Mouse (Mus musculus): ENCODE data around the gene Gucy1b1. TPM values are rescaled to one million over a fixed set of nuclear protein-coding genes. Genes with fewer than 3 reads are reported as not detected.

The Gucy1b1 gene
- polyA plus RNA-seq, 2 experiments = 7.4 to 10.1 TPM

DNA sequence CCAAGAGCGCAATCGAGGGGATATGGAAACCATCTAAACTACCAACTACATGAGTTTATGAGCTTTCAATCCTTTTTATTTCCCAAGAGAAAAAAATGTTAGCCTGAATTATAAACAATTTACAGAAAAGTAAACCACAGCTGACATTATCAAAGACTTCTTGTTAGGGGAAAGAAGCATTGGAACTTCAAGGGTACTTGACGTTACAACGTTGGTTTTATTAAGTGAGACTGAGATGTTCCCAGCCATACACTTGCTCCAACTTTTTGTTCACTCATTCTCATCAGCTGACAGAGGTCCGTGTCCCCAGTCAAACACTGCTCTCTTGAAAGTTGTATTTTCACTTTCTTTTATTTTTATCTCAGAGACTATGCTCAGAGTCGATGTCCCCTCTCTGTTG lies 30.8 kb downstream of the Gucy1b1 start:
- Histone ChIP-seq H3K27me3 (ENCODE audit: control insufficient read depth, insufficient read depth, low read length) (no peaks in the 10 kb centered on the region), H3K4me3 (replicated peaks; ENCODE audit: low read length) (no peak overlapping the region), H3K27ac (replicated peaks; ENCODE audit: low read depth, low read length) (no peak overlapping the region), H3K36me3 (ENCODE audit: control insufficient read depth, insufficient read depth, low read length) (no peaks in the 10 kb centered on the region), H3K9ac (ENCODE audit: low read depth, low read length, severe bottlenecking) (no peak overlapping the region), H3K4me1 (ENCODE audit: control insufficient read depth, insufficient read depth, low read length) (peaks cover 5% of the 10 kb centered on the region; the same call in 1 of the 2 replicates), H3K4me2 (replicated peaks; ENCODE audit: low read depth, low read length, severe bottlenecking) (no peak overlapping the region), H3K9me3 (ENCODE audit: control insufficient read depth, low read length) (no peaks in the 10 kb centered on the region)
- ATAC-seq (ENCODE audit: low FRiP score, low read depth) (no peak), DNase-seq (ENCODE audit: low spot score) (no peak)
- no peak for TF ChIP-seq POLR2A (IDR thresholded peaks at IDR 0.05; ENCODE audit: borderline replicate concordance, extremely low read depth, insufficient read depth, insufficient read length)
- 55% methylated on average over 6 of the region's 6 CpGs for whole genome bisulfite sequencing

DNA sequence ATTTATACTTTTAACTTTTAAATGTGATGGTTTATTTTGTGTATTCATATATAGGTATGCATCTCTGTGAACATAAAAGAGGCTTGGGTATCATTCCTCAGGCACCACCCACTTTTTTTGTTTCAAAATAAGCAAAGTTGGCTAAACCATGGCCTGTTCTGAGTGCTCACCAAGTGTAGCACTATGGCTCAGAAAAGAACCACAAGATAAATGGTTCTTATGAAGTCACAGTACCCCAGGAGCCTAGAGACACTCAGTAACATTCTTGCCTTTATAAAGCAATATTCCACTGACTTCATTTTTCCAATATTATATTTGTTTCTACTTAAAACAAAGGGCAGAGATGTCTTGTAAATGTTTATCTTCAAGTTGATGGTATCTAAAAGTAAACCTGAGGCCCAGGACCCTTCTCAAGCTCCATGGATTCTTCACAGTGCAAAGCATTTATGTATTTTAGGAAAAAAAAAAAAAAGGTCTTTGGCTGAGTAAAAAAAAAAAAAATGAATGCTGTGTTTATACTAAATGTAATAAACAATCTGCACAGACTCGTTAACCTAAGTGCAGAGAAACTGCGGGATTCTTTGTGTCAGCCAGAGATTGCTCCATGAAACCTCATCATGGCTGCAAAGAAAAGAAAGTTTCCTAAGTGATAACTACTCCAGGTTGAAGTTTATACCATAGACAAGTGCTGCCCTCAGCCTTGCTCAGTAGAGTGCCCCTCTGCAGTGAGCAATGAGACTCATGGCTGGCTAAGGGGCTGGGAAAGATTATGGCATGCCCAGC lies 38.0 kb downstream of the Gucy1b1 start:
- Histone ChIP-seq H3K9me3 (ENCODE audit: control insufficient read depth, low read length) (no peaks in the 10 kb centered on the region), H3K4me3 (replicated peaks; ENCODE audit: low read length) (no peak overlapping the region), H3K4me2 (replicated peaks; ENCODE audit: low read depth, low read length, severe bottlenecking) (no peak overlapping the region), H3K4me1 (ENCODE audit: control insufficient read depth, insufficient read depth, low read length) (no peaks in the 10 kb centered on the region), H3K27me3 (ENCODE audit: control insufficient read depth, insufficient read depth, low read length) (no peaks in the 10 kb centered on the region), H3K27ac (replicated peaks; ENCODE audit: low read depth, low read length) (no peak overlapping the region), H3K9ac (ENCODE audit: low read depth, low read length, severe bottlenecking) (no peak overlapping the region), H3K36me3 (ENCODE audit: control insufficient read depth, insufficient read depth, low read length) (no peaks in the 10 kb centered on the region)
- no peak for ATAC-seq (ENCODE audit: low FRiP score, low read depth)
- DNase-seq (ENCODE audit: low spot score) = no peak
- no peak for TF ChIP-seq POLR2A (IDR thresholded peaks at IDR 0.05; ENCODE audit: borderline replicate concordance, extremely low read depth, insufficient read depth, insufficient read length)
- WGBS = 74% methylated on average over 2 of the region's 2 CpGs

DNA sequence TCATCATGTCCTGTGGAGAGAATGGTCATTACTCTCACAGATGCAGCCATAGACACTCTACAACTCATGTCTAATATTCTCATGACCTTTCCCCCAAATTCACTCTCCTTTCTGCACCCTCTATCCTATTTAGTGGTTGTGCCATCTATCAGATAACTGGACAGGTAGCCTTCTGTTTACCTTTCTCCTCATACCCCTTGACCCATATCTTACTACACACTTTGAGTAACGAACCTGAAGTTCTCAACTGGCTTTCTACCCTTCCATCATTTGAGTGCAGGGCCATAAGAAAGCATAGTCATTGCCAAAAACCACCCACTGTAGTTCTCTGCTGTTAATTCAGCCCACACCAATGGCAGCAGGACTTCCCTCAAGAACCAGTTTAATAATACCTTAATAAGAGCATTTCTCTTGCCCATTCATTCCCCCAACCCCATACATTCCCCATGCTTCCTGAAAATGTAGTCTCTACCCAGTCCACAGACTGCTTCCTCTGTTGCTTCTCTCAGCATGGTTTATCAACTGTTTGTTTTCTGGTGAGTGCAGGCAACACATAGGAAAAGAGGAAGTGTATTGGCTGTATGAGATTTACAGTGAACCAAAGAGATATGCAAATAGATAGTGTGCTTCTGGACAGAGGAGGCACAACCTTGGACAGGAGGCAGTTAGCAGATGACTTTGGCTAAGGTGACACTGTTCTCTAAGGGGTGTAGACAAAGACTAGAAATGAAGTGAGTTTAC lies 44.3 kb downstream of the Gucy1b1 start:
- no peaks in the 10 kb centered on the region for H3K27me3 ChIP-seq (ENCODE audit: control insufficient read depth, insufficient read depth, low read length)
- WGBS = 86% methylated on average over 1 of the region's 1 CpGs
- no peak for ATAC-seq (ENCODE audit: low FRiP score, low read depth)
- H3K4me2 ChIP-seq (replicated peaks; ENCODE audit: low read depth, low read length, severe bottlenecking) = no peak overlapping the region
- no peaks in the 10 kb centered on the region for H3K9me3 ChIP-seq (ENCODE audit: control insufficient read depth, low read length)
- H3K9ac ChIP-seq (ENCODE audit: low read depth, low read length, severe bottlenecking) = no peak overlapping the region
- H3K4me1 ChIP-seq (ENCODE audit: control insufficient read depth, insufficient read depth, low read length) = no peaks in the 10 kb centered on the region
- TF ChIP-seq POLR2A (IDR thresholded peaks at IDR 0.05; ENCODE audit: borderline replicate concordance, extremely low read depth, insufficient read depth, insufficient read length) = no peak
- no peak overlapping the region for H3K4me3 ChIP-seq (replicated peaks; ENCODE audit: low read length)
- no peaks in the 10 kb centered on the region for H3K36me3 ChIP-seq (ENCODE audit: control insufficient read depth, insufficient read depth, low read length)
- DNase-seq (ENCODE audit: low spot score) = no peak
- no peak overlapping the region for H3K27ac ChIP-seq (replicated peaks; ENCODE audit: low read depth, low read length)

DNA sequence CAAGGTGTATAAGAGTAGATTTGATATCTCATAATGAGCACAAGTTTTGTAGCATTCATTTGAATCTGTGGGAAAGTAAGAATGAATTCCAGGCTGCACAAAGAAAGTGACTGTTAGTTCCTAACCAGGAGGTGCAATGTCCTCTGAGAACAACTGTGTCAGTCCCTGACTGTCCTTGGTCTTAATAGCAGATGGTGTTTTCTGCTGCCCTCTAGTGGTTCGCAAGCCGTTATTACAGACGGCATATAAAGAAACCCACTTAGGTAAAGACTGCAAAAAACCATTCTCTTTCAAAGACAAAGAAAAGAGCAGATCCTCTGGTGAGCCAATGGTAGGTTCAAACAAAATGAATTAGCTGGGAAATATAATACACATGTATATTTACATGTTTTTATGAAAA lies 45.3 kb downstream of the Gucy1b1 start:
- no peak for TF ChIP-seq POLR2A (IDR thresholded peaks at IDR 0.05; ENCODE audit: borderline replicate concordance, extremely low read depth, insufficient read depth, insufficient read length)
- H3K9ac ChIP-seq (ENCODE audit: low read depth, low read length, severe bottlenecking) = no peak overlapping the region
- H3K9me3 ChIP-seq (ENCODE audit: control insufficient read depth, low read length) = no peaks in the 10 kb centered on the region
- H3K4me2 ChIP-seq (replicated peaks; ENCODE audit: low read depth, low read length, severe bottlenecking) = no peak overlapping the region
- H3K27ac ChIP-seq (replicated peaks; ENCODE audit: low read depth, low read length) = no peak overlapping the region
- no peaks in the 10 kb centered on the region for H3K27me3 ChIP-seq (ENCODE audit: control insufficient read depth, insufficient read depth, low read length)
- no peaks in the 10 kb centered on the region for H3K4me1 ChIP-seq (ENCODE audit: control insufficient read depth, insufficient read depth, low read length)
- WGBS = under 1% methylated on average over 3 of the region's 3 CpGs
- peak; percentile 40 for DNase-seq (ENCODE audit: low spot score)
- ATAC-seq (ENCODE audit: low FRiP score, low read depth) = no peak
- no peaks in the 10 kb centered on the region for H3K36me3 ChIP-seq (ENCODE audit: control insufficient read depth, insufficient read depth, low read length)
- H3K4me3 ChIP-seq (replicated peaks; ENCODE audit: low read length) = no peak overlapping the region

DNA sequence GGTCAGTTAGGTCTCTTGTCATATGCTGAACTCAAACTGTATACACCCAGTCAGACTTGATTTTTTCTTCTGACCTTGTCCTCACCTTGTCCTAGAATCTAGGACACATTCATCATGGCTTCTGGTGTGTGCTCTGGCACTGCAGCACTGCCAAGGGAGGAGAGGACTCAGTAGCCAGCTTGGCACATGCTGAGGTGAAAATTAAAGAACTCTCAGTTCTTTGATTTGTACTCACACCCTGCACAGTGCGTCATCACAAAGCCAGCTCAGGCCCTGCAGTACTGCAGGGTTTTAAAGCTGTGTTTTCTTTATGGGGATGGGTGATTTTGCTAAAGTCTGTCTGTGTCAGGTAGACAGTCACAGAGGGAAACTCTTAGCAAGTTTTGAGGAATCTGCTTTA lies 47.2 kb downstream of the Gucy1b1 start:
- Histone ChIP-seq H3K9ac (ENCODE audit: low read depth, low read length, severe bottlenecking) (no peak overlapping the region), H3K36me3 (ENCODE audit: control insufficient read depth, insufficient read depth, low read length) (no peaks in the 10 kb centered on the region), H3K27me3 (ENCODE audit: control insufficient read depth, insufficient read depth, low read length) (no peaks in the 10 kb centered on the region), H3K4me2 (replicated peaks; ENCODE audit: low read depth, low read length, severe bottlenecking) (no peak overlapping the region), H3K4me3 (replicated peaks; ENCODE audit: low read length) (no peak overlapping the region), H3K27ac (replicated peaks; ENCODE audit: low read depth, low read length) (no peak overlapping the region), H3K9me3 (ENCODE audit: control insufficient read depth, low read length) (no peaks in the 10 kb centered on the region), H3K4me1 (ENCODE audit: control insufficient read depth, insufficient read depth, low read length) (no peaks in the 10 kb centered on the region)
- WGBS = 65% methylated on average over 1 of the region's 1 CpGs
- no peak for DNase-seq (ENCODE audit: low spot score)
- TF ChIP-seq POLR2A (IDR thresholded peaks at IDR 0.05; ENCODE audit: borderline replicate concordance, extremely low read depth, insufficient read depth, insufficient read length) = no peak
- ATAC-seq (ENCODE audit: low FRiP score, low read depth) = no peak
